20 mouse cellular contexts compared by ENCODE assay signal in genomic region chr5:17115035-17115434, GRCm38 (mm10).
"Had no signal": no experiment of that assay in that cellular context is flagged by ENCODE, and none has a peak within 500 bp of the region (broad histone marks: within the 10 kb centered on the region; RNA-seq: fewer than 3 reads in every experiment).

No protein-coding gene starts in this region.

- H3K9ac ChIP-seq: limb, embryonic 13.5 days; liver, embryonic 12.5 days; liver, embryonic 15.5 days; lung, embryonic 15.5 days; midbrain, embryonic 12.5 days; midbrain, embryonic 15.5 days; neural tube, embryonic 12.5 days; neural tube, embryonic 15.5 days had no signal

- H3K4me1 ChIP-seq: limb, embryonic 10.5 days; liver, embryonic 12.5 days; liver, embryonic 15.5 days; midbrain, embryonic 12.5 days; midbrain, embryonic 15.5 days; neural tube, embryonic 12.5 days; neural tube, embryonic 15.5 days had no signal

- H3K4me2 ChIP-seq: limb, embryonic 13.5 days; liver, embryonic 12.5 days; liver, embryonic 15.5 days; lung, embryonic 15.5 days; midbrain, embryonic 12.5 days; midbrain, embryonic 15.5 days; neural tube, embryonic 12.5 days; neural tube, embryonic 15.5 days had no signal

- H3K4me3 ChIP-seq: limb, embryonic 10.5 days; limb, embryonic 13.5 days; liver, embryonic 12.5 days; liver, embryonic 15.5 days; lung, embryonic 15.5 days; midbrain, embryonic 12.5 days; midbrain, embryonic 15.5 days; neural tube, embryonic 12.5 days; neural tube, embryonic 15.5 days had no signal

- H3K36me3 ChIP-seq: limb, embryonic 10.5 days; limb, embryonic 13.5 days; liver, embryonic 12.5 days; liver, embryonic 15.5 days; lung, embryonic 15.5 days; midbrain, embryonic 12.5 days; midbrain, embryonic 15.5 days; neural tube, embryonic 12.5 days; neural tube, embryonic 15.5 days had no signal

- H3K27me3 ChIP-seq: limb, embryonic 13.5 days; liver, embryonic 12.5 days; liver, embryonic 15.5 days; lung, embryonic 15.5 days; midbrain, embryonic 12.5 days; midbrain, embryonic 15.5 days; neural tube, embryonic 12.5 days; neural tube, embryonic 15.5 days had no signal

- H3K27ac ChIP-seq: kidney, postnatal 0 days; limb, embryonic 10.5 days; limb, embryonic 13.5 days; liver, embryonic 12.5 days; liver, embryonic 15.5 days; lung, embryonic 15.5 days; macrophage; midbrain, embryonic 12.5 days; midbrain, embryonic 15.5 days; neural tube, embryonic 12.5 days; neural tube, embryonic 15.5 days; stomach, postnatal 0 days had no signal

- H3K9me3 ChIP-seq: limb, embryonic 10.5 days; limb, embryonic 13.5 days; liver, embryonic 12.5 days; liver, embryonic 15.5 days; lung, embryonic 15.5 days; midbrain, embryonic 12.5 days; midbrain, embryonic 15.5 days; neural tube, embryonic 12.5 days; neural tube, embryonic 15.5 days had no signal

- DNase-seq: kidney, postnatal 25 days; liver; lung, adult 18-20 months; lung, postnatal 14 days; right cerebral cortex, adult 18-20 months; right cerebral cortex, postnatal 14 days; right cerebral cortex, postnatal 4 days; thymus, postnatal 25 days had no signal

- ATAC-seq: liver, embryonic 12.5 days; midbrain, embryonic 15.5 days had no signal
